Mouse (Mus musculus) ES-E14 (cell line): ENCODE data around the gene Zfp536. TPM values are rescaled to one million over a fixed set of nuclear protein-coding genes. Genes with fewer than 3 reads are reported as not detected.

Source experiments
- DNase-seq: peaks from one replicate; pipeline ENCODE4 v3.0.0-alpha.2; 2013; ENCODE audit warnings: low read depth, low spot score
- H3K27ac ChIP-seq: 2 replicates; pipeline ENCODE4 v1.5.1; 2012; ENCODE audit warnings: low read depth, mild to moderate bottlenecking, low read length, moderate library complexity, mixed read lengths; ENCODE audit not compliant: poor library complexity, insufficient read depth, severe bottlenecking
- H3K36me3 ChIP-seq: 2 replicates; pipeline ENCODE4 v1.6.1; 2012; ENCODE audit warnings: mild to moderate bottlenecking, low read length, moderate library complexity, mixed read lengths; ENCODE audit not compliant: control insufficient read depth, poor library complexity, insufficient read depth, severe bottlenecking
- H3K4me1 ChIP-seq, 2 experiments: fragments of 150-350 bp in 1 of 2; sonication (generic) in 1 of 2; 2 replicates each; pipeline ENCODE4 v1.6.1; 2012; ENCODE audit warnings: low read length in 2 of 2, mild to moderate bottlenecking in 1 of 2, mixed read lengths in 1 of 2; ENCODE audit not compliant: control insufficient read depth in 2 of 2, insufficient read depth in 2 of 2, poor library complexity in 1 of 2
- H3K4me3 ChIP-seq, 2 experiments: fragments of 150-350 bp in 1 of 2; sonication (generic) in 1 of 2; 2 replicates each; pipeline ENCODE4 v1.5.1; 2012; ENCODE audit warnings: low read length in 2 of 2, low read depth in 1 of 2, mild to moderate bottlenecking in 1 of 2, mixed read lengths in 1 of 2; ENCODE audit not compliant: insufficient read depth in 1 of 2, poor library complexity in 1 of 2, severe bottlenecking in 1 of 2
- H3K9ac ChIP-seq: 2 replicates; pipeline ENCODE4 v1.6.1; 2012; ENCODE audit warnings: low read depth, mild to moderate bottlenecking, low read length, mixed read lengths; ENCODE audit not compliant: poor library complexity, insufficient read depth, severe bottlenecking
- H3K9me3 ChIP-seq: fragments of 150-350 bp; sonication (generic); 2 replicates; pipeline ENCODE4 v1.6.1; 2012; ENCODE audit warnings: low read depth, mild to moderate bottlenecking, low read length; ENCODE audit not compliant: control insufficient read depth, insufficient read depth
- CHD2 ChIP-seq: IDR thresholded peaks from 2 replicates; pipeline ENCODE4 v1.6.1; 2014; ENCODE audit warnings: mild to moderate bottlenecking, low read depth, low read length, inconsistent platforms
- HCFC1 ChIP-seq: IDR thresholded peaks from 2 replicates; pipeline ENCODE4 v1.6.1; 2012; ENCODE audit warnings: low read length, inconsistent platforms, borderline replicate concordance; ENCODE audit not compliant: insufficient read depth
- MAFK ChIP-seq: IDR thresholded peaks from 2 replicates; pipeline ENCODE4 v1.6.1; 2014; ENCODE audit warnings: mild to moderate bottlenecking, low read depth, low read length, inconsistent platforms; ENCODE audit not compliant: insufficient read depth
- ZC3H11A ChIP-seq: IDR thresholded peaks from 2 replicates; pipeline ENCODE4 v1.6.1; 2012; ENCODE audit warnings: low read depth, mild to moderate bottlenecking, inconsistent platforms, low read length, borderline replicate concordance
- ZNF384 ChIP-seq: IDR thresholded peaks from 2 replicates; pipeline ENCODE4 v1.6.1; 2012; ENCODE audit warnings: low read depth, low read length, inconsistent platforms
- in situ Hi-C, 2 experiments: fragments of 600-800 bp; cut with MboI; formaldehyde crosslinking; loops; one replicate each; pipeline ENCODE4 v1.15.1; 2025; ENCODE audit warnings: low sequenced_read_pairs in 2 of 2, inconsistent platforms in 1 of 2; ENCODE audit not compliant: unreplicated experiment in 2 of 2
- total RNA-seq: library from RNA; depleted of rRNA; stranded (reverse); fragments of 300-350 nt; gene quantifications from 2 replicates; pipeline ENCODE4 v1.2.3, GENCODE M21; 2012

Gene Zfp536
- total RNA-seq, 1 experiment: 2.2 TPM

- no peak for TF ChIP-seq MAFK
- TF ChIP-seq ZNF384: no peak
- no peak for TF ChIP-seq ZC3H11A
- no peak for TF ChIP-seq CHD2
- no peaks in the 10 kb centered on the region for H3K36me3 ChIP-seq
- no peak overlapping the region for H3K4me3 ChIP-seq
- in situ Hi-C loops: no loop called here
- H3K27ac ChIP-seq: no peak overlapping the region
- H3K4me1 ChIP-seq: no peaks in the 10 kb centered on the region
- DNase-seq: no peak
- H3K9ac ChIP-seq: no peak overlapping the region
- no peaks in the 10 kb centered on the region for H3K9me3 ChIP-seq
Measured at GRCm38 (mm10) chr7:37727746-37728145, 45.7 kb downstream of the Zfp536 start.

- no peak for TF ChIP-seq HCFC1
- no peak for TF ChIP-seq MAFK
- TF ChIP-seq ZC3H11A: no peak
- no peak for TF ChIP-seq CHD2
- no peak for TF ChIP-seq ZNF384
- no peak for DNase-seq
- H3K4me1 ChIP-seq: no peaks in the 10 kb centered on the region
- in situ Hi-C loops: no loop called here
- no peaks in the 10 kb centered on the region for H3K9me3 ChIP-seq
- no peak overlapping the region for H3K4me3 ChIP-seq
- no peaks in the 10 kb centered on the region for H3K36me3 ChIP-seq
- no peak overlapping the region for H3K27ac ChIP-seq
- H3K9ac ChIP-seq: no peak overlapping the region
Measured at GRCm38 (mm10) chr7:37724002-37724790, 49.2 kb downstream of the Zfp536 start.

GRCm38 (mm10) chr7:37723191-37723592, 50.2 kb downstream of the Zfp536 start:
- no peak overlapping the region for H3K27ac ChIP-seq
- in situ Hi-C loops: no loop called here
- no peak for DNase-seq
- TF ChIP-seq HCFC1 (no peak), MAFK (no peak), ZC3H11A (no peak), ZNF384 (no peak), CHD2 (no peak)
- no peak overlapping the region for H3K4me3 ChIP-seq
- no peaks in the 10 kb centered on the region for H3K9me3 ChIP-seq
- no peaks in the 10 kb centered on the region for H3K36me3 ChIP-seq
- H3K9ac ChIP-seq: no peak overlapping the region
- no peaks in the 10 kb centered on the region for H3K4me1 ChIP-seq

GRCm38 (mm10) chr7:37721676-37722075, 51.8 kb downstream of the Zfp536 start:
- DNase-seq: no peak
- Histone ChIP-seq H3K4me3 (no peak overlapping the region), H3K27ac (no peak overlapping the region), H3K4me1 (no peaks in the 10 kb centered on the region), H3K9me3 (no peaks in the 10 kb centered on the region), H3K9ac (no peak overlapping the region), H3K36me3 (no peaks in the 10 kb centered on the region)
- in situ Hi-C loops: no loop called here
- TF ChIP-seq CHD2 (no peak), MAFK (no peak), ZC3H11A (no peak), HCFC1 (no peak), ZNF384 (no peak)
